Mouse (Mus musculus): ENCODE measurements around the gene Ttc33. TPM values are rescaled to one million over a fixed set of nuclear protein-coding genes. Genes with fewer than 3 reads are reported as not detected.

Gene Ttc33
- total and polyA plus RNA-seq, 2 experiments from 2014 or later = 35.9 to 51.0 TPM

DNA sequence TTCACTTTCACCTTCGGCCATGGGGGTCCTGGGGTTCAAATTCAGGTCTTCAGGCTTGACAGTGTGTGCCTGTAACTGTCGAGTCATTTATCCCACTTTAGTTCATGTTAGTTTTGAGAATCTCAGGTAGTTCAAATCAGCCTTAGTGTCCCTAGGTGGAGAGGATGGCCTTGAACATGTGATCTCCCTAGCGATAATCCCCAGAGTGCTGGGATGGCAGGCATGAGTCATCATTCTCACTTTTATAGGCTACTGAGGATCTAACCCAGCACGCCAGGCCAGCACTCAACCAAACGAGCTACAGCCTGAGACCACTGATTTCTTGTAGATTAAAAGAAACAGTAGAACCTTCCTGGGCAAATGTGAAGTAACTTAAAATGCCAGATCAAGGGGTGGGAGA, 43.3 kb upstream of the Ttc33 start:
- ATAC-seq (ENCODE audit: low FRiP score) = no peak
- H3K4me3 ChIP-seq (ENCODE audit: low read depth, low read length) = no peak overlapping the region
- WGBS = 72% methylated on average over 5 of the region's 5 CpGs

DNA sequence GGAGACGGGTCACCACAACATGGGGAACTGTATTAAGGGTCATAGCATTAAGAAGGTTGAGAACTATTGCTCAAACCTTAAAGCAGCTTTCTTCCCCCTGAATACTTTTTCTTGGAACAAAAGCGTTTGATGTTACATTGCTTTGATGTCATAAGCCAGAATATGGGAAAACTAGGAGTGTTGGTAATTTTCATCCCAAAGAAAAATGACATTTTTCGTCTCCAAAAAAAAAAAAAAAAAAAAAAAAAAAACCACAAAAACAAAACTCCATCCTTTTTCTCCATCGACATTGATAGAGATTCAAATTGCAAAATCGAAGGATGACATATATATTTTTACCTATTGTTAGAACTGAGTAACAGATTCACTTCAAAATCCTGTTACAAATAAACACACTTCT, 42.6 kb upstream of the Ttc33 start:
- Histone ChIP-seq H3K4me1 (ENCODE audit: insufficient read depth, low read length) (peaks cover 6% of the 10 kb centered on the region), H3K27ac (ENCODE audit: low read depth, low read length) (no peak overlapping the region), H3K9ac (replicated peaks; ENCODE audit: low read length, poor library complexity, severe bottlenecking) (no peak overlapping the region), H3K9me3 (ENCODE audit: low read length) (no peaks in the 10 kb centered on the region), H3K4me3 (ENCODE audit: low read depth, low read length) (peak overlapping the region; percentile 61), H3K27me3 (ENCODE audit: insufficient read depth, low read length) (no peaks in the 10 kb centered on the region), H3K36me3 (ENCODE audit: insufficient read depth, low read length) (no peaks in the 10 kb centered on the region), H3K4me2 (ENCODE audit: low read depth, low read length, poor library complexity, severe bottlenecking) (peak overlapping the region; percentile 76)
- TF ChIP-seq CTCF (IDR thresholded peaks at IDR 0.05) = no peak
- DNase-seq (ENCODE audit: low spot score) (no peak), ATAC-seq (ENCODE audit: low FRiP score) (no peak)
- WGBS = 67% methylated on average over 5 of the region's 5 CpGs

More for the DNA sequence above, 43.3 kb upstream of the Ttc33 start:
- no peaks in the 10 kb centered on the region for H3K36me3 ChIP-seq (ENCODE audit: insufficient read depth, low read length)
- H3K27me3 ChIP-seq (ENCODE audit: insufficient read depth, low read length) = no peaks in the 10 kb centered on the region
- no peak for TF ChIP-seq CTCF (IDR thresholded peaks at IDR 0.05)
- peaks cover 6% of the 10 kb centered on the region for H3K4me1 ChIP-seq (ENCODE audit: insufficient read depth, low read length)
- H3K4me2 ChIP-seq (ENCODE audit: low read depth, low read length, poor library complexity, severe bottlenecking) = no peak overlapping the region
- DNase-seq (ENCODE audit: low spot score) = no peak
- H3K9ac ChIP-seq (replicated peaks; ENCODE audit: low read length, poor library complexity, severe bottlenecking) = no peak overlapping the region
- no peak overlapping the region for H3K27ac ChIP-seq (ENCODE audit: low read depth, low read length)
- H3K9me3 ChIP-seq (ENCODE audit: low read length) = no peaks in the 10 kb centered on the region

DNA sequence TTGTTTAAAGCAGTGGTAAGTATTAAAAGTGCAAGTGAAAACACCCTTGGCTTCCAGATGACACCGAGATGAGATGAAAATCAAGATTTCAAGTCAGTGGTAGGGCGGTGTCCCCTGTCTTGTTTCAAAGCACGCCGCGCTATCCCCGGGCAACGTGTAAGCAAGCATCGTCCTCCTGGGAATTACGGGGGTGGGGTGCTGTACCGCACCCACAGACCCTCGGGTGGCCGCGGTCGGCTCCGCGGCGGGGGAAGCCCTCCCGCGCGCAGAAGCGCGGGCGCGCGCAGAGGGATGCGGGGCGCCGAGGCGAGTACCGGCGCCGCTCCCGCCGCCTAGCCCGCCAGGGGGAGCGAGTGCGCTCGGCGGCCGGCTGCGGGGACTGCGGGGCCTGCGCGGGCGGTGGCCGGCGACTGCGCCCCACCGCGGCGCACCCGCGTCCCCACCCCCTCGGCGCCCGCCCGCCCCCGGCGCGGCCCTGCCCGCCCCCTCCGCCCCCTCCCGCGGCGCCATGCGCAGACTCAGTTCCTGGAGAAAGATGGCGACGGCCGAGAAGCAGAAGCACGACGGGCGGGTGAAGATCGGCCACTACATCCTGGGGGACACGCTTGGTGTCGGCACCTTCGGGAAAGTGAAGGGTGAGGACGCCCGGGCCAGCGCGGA, 41.8 kb upstream of the Ttc33 start, which contains the start of gene Prkaa1:
TSS of gene Prkaa1 (plus strand) at position 501 of the 660 bp plus-strand sequence.
- Histone ChIP-seq H3K36me3 (ENCODE audit: insufficient read depth, low read length) (no peaks in the 10 kb centered on the region), H3K27me3 (ENCODE audit: insufficient read depth, low read length) (no peaks in the 10 kb centered on the region), H3K9me3 (ENCODE audit: low read length) (no peaks in the 10 kb centered on the region), H3K4me2 (ENCODE audit: low read depth, low read length, poor library complexity, severe bottlenecking) (peak within 1 kb of the TSS; percentile 76), H3K4me1 (ENCODE audit: insufficient read depth, low read length) (peaks cover 6% of the 10 kb centered on the region), H3K4me3 (ENCODE audit: low read depth, low read length) (peak within 1 kb of the TSS; percentile 61), H3K9ac (replicated peaks; ENCODE audit: low read length, poor library complexity, severe bottlenecking) (peak within 1 kb of the TSS; percentile 68), H3K27ac (ENCODE audit: low read depth, low read length) (peak within 1 kb of the TSS; percentile 86)
- WGBS = under 1% methylated on average over 58 of the region's 80 CpGs
- ATAC-seq (ENCODE audit: low FRiP score) = peak; percentile 93
- peak; percentile 28; the same call in 1 of the 2 replicates for TF ChIP-seq CTCF (IDR thresholded peaks at IDR 0.05)
- peak; percentile 75 for DNase-seq (ENCODE audit: low spot score)

DNA sequence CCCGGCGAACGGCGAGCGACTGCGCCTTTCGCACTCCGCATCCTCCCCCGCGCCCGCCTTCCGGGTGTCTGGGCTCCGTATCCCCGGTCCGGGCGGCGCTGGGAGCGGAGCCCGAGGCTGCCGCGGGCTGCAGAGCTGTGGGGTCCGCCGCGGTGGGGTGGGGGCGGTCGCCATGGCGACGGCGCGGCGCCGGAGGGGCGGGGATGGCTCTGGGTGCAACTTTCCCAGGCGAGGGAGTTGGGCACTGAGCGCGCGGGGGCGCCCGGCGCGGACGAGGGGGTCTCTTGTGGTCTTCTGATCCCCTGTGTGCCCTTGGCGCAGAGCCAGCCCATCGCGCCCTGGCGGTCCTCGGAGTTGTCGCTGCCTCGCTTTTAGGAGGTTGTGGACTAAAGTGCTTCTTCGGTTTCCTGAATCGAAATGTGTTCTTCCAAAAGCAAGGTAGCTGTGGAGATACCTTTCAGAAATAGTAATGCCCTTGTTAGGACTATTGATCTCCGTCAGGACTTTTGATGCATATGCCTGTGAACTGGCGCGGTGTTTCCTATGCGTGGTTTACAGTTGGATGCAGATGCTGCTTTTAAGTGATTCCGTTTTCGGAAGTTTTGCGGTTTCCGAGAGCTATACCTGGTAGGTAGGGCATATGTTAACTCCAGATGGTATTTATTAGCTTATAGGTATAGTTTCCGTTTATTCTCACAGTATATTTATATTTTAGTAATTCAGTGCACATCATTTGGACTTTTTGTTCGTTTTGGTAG, 41.1 kb upstream of the Ttc33 start:
- H3K36me3 ChIP-seq (ENCODE audit: insufficient read depth, low read length) = no peaks in the 10 kb centered on the region
- peak overlapping the region; percentile 76 for H3K4me2 ChIP-seq (ENCODE audit: low read depth, low read length, poor library complexity, severe bottlenecking)
- TF ChIP-seq CTCF (IDR thresholded peaks at IDR 0.05) = peak; percentile 46
- ATAC-seq (ENCODE audit: low FRiP score) = peak; percentile 88
- no peaks in the 10 kb centered on the region for H3K9me3 ChIP-seq (ENCODE audit: low read length)
- peak; percentile 67 for DNase-seq (ENCODE audit: low spot score)
- H3K27me3 ChIP-seq (ENCODE audit: insufficient read depth, low read length) = no peaks in the 10 kb centered on the region
- peak overlapping the region; percentile 68 for H3K9ac ChIP-seq (replicated peaks; ENCODE audit: low read length, poor library complexity, severe bottlenecking)
- peaks cover 6% of the 10 kb centered on the region for H3K4me1 ChIP-seq (ENCODE audit: insufficient read depth, low read length)
- peak overlapping the region; percentile 61 for H3K4me3 ChIP-seq (ENCODE audit: low read depth, low read length)
- 2% methylated on average over 46 of the region's 61 CpGs for WGBS
- peak overlapping the region; percentile 86 for H3K27ac ChIP-seq (ENCODE audit: low read depth, low read length)

DNA sequence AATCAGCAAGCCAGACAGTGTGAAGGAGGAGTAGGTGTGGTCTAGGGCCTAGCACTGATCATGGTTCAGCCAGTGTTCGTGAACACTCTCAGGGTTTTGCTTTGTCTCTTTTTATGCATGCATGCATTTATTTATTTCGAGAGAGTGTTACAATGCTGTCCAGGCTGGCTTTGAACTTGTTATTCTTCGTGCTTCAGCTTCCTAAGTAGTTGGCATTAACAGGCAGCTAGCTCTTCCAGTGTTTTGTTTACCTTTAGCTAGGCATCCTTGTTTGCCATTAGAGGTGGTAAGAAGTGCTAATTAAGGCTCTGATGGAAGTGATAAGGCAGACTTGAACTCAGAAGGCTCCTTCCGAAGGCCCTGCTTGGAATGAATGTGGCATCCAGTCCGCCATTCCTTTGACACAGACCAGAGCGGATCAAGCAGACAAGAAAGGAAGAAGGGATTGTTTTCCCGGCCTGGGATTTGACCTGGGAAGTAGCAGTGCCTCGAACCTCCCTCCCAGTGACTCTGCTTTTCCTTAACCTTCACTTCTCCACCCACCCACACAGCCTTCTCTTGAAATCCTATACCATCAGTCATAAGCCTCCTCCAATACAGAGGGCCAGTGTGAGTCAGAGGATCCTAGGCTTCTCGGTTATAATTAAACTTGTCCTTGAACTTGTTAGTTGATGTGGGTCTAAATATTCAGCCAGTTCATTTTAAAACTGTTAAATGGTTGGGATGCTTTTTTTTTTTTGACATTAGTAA, 40.0 kb upstream of the Ttc33 start:
- no peaks in the 10 kb centered on the region for H3K36me3 ChIP-seq (ENCODE audit: insufficient read depth, low read length)
- ATAC-seq (ENCODE audit: low FRiP score) (no peak), DNase-seq (ENCODE audit: low spot score) (no peak)
- H3K4me1 ChIP-seq (ENCODE audit: insufficient read depth, low read length) = peaks cover 6% of the 10 kb centered on the region
- TF ChIP-seq CTCF (IDR thresholded peaks at IDR 0.05) = no peak
- peak overlapping the region; percentile 61 for H3K4me3 ChIP-seq (ENCODE audit: low read depth, low read length)
- no peaks in the 10 kb centered on the region for H3K27me3 ChIP-seq (ENCODE audit: insufficient read depth, low read length)
- no peak overlapping the region for H3K27ac ChIP-seq (ENCODE audit: low read depth, low read length)
- 0 out of 2 replicates have a peak overlapping the region, but pooled peaks have one; percentile 68 for H3K9ac ChIP-seq (replicated peaks; ENCODE audit: low read length, poor library complexity, severe bottlenecking)
- 52% methylated on average over 9 of the region's 9 CpGs for WGBS
- H3K4me2 ChIP-seq (ENCODE audit: low read depth, low read length, poor library complexity, severe bottlenecking) = peak overlapping the region; percentile 76
- no peaks in the 10 kb centered on the region for H3K9me3 ChIP-seq (ENCODE audit: low read length)

All from midbrain, postnatal 0 days (tissue).